Mouse (Mus musculus) limb, embryonic 14.5 days (tissue): ENCODE data around the gene Gm11032. TPM values are rescaled to one million over a fixed set of nuclear protein-coding genes. Genes with fewer than 3 reads are reported as not detected.
"Not testable (repeated sequence)": the region's sequence is repeated elsewhere in the genome, so short reads cannot be mapped to it uniquely, and the experiment has no call there.

Experiments
- ATAC-seq: fragments of 200-750 bp; cut with Nextera tagmentation; 2 replicates; pipeline ENCODE4 v1.8.0; 2017; ENCODE audit warnings: low read depth, moderate number of reproducible peaks, moderate TSS enrichment; ENCODE audit not compliant: low FRiP score
- DNase-seq: peaks from one replicate; pipeline ENCODE4 v3.0.0-alpha.2; 2015; ENCODE audit warnings: low spot score
- H3K27ac ChIP-seq: fragments of 300-500 bp; sonication (generic); replicated peaks from 2 replicates; pipeline ENCODE4 v1.5.1; 2014; ENCODE audit warnings: low read depth, mild to moderate bottlenecking, low read length, moderate library complexity, mixed read lengths
- H3K27me3 ChIP-seq: fragments of 300-500 bp; sonication (generic); 2 replicates; pipeline ENCODE4 v1.6.1; 2014; ENCODE audit warnings: low read length, mixed read lengths; ENCODE audit not compliant: control insufficient read depth, insufficient read depth
- H3K36me3 ChIP-seq: fragments of 300-500 bp; sonication (generic); 2 replicates; pipeline ENCODE4 v1.6.1; 2014; ENCODE audit warnings: mild to moderate bottlenecking, low read length, moderate library complexity, mixed read lengths; ENCODE audit not compliant: control insufficient read depth, insufficient read depth
- H3K4me1 ChIP-seq: fragments of 300-500 bp; sonication (generic); 2 replicates; pipeline ENCODE4 v1.6.1; 2014; ENCODE audit warnings: antibody characterized with exemption, low read length, mixed read lengths; ENCODE audit not compliant: control insufficient read depth, insufficient read depth
- H3K4me2 ChIP-seq: fragments of 300-500 bp; sonication (generic); replicated peaks from 2 replicates; pipeline ENCODE4 v1.6.1; 2014; ENCODE audit warnings: low read depth, mild to moderate bottlenecking, low read length, moderate library complexity; ENCODE audit not compliant: severe bottlenecking
- H3K4me3 ChIP-seq: fragments of 300-500 bp; sonication (generic); replicated peaks from 2 replicates; pipeline ENCODE4 v1.5.1; 2014; ENCODE audit warnings: low read length
- H3K9ac ChIP-seq: fragments of 300-500 bp; sonication (generic); 2 replicates; pipeline ENCODE4 v1.6.1; 2014; ENCODE audit warnings: mild to moderate bottlenecking, low read depth, low read length, moderate library complexity; ENCODE audit not compliant: severe bottlenecking
- H3K9me3 ChIP-seq: fragments of 300-500 bp; sonication (generic); 2 replicates; pipeline ENCODE4 v1.6.1; 2016; ENCODE audit warnings: low read length; ENCODE audit not compliant: control insufficient read depth
- POLR2A ChIP-seq: fragments of 200-500 bp; IDR thresholded peaks from 2 replicates; pipeline ENCODE4 v1.8.0; 2012; ENCODE audit warnings: inconsistent platforms, mild to moderate bottlenecking, moderate library complexity, borderline replicate concordance; ENCODE audit not compliant: insufficient read depth, insufficient read length; ENCODE audit errors: extremely low read depth
- WGBS: fragments of 180-500 bp; shearing (Covaris S2); extraction: QIAGEN DNeasy Blood & Tissue Kit; methylation state at CpG from one replicate; pipeline ENCODE4 v1.1.7; 2014; 5-methylcytosine and 5-hydroxymethylcytosine counted together
- polyA plus RNA-seq, 2 experiments: library from polyadenylated mRNA; depleted of rRNA in 1 of 2; stranded (reverse) in 1 of 2; unstranded in 1 of 2; fragments of >200 nt; fragmentation: Nextera tagmentation in 1 of 2; extraction: Ambion mirVana in 1 of 2; gene quantifications; 2 replicates each; pipeline versions ENCODE4 v1.2.1 to v1.2.3; 2012 to 2014

Gene Gm11032
- polyA plus RNA-seq (2012; rRNA removed) (not detected in 2 replicates), polyA plus RNA-seq (2014; fragmentation: Nextera tagmentation; extraction: Ambion mirVana) (not detected in 2 replicates)

GRCm38 (mm10) chr11:4620017-4620485 is at the start of gene Gm11032:
Gene Gm11032, plus strand, starts transcription at chr11:4620067.
- H3K27ac ChIP-seq, result no peak within 1 kb of the TSS
- 70% methylated on average over 16 of the region's 16 CpGs for WGBS
- H3K4me3 ChIP-seq, result no peak within 1 kb of the TSS
- H3K36me3 ChIP-seq, result no peaks in the 10 kb centered on the region
- H3K4me1 ChIP-seq, result no peaks in the 10 kb centered on the region; the same call in 1 of the 2 replicates
- H3K4me2 ChIP-seq, result no peak within 1 kb of the TSS
- no peak for ATAC-seq
- H3K9me3 ChIP-seq, result no peaks in the 10 kb centered on the region
- H3K27me3 ChIP-seq, result no peaks in the 10 kb centered on the region
- no peak for DNase-seq
- no peak for TF ChIP-seq POLR2A
- H3K9ac ChIP-seq, result no peak within 1 kb of the TSS

- Histone ChIP-seq H3K9me3 (no peaks in the 10 kb centered on the region), H3K4me1 (0 out of 2 replicates have a peak, but pooled peaks cover 5% of the 10 kb centered on the region), H3K27me3 (no peaks in the 10 kb centered on the region), H3K9ac (no peak overlapping the region), H3K4me3 (no peak overlapping the region), H3K4me2 (no peak overlapping the region), H3K36me3 (no peaks in the 10 kb centered on the region), H3K27ac (0 out of 2 replicates have a peak overlapping the region, but pooled peaks have one; percentile 5)
- DNase-seq (no peak), ATAC-seq (no peak)
- TF ChIP-seq POLR2A, result no peak
- 74% methylated on average over 4 of the region's 4 CpGs for WGBS
Observed at GRCm38 (mm10) chr11:4571491-4571901, 48.4 kb upstream of the Gm11032 start.

GRCm38 (mm10) chr11:4576090-4576732 is 43.7 kb upstream of the Gm11032 start:
- H3K27ac ChIP-seq, H3K27me3 ChIP-seq, H3K4me2 ChIP-seq, H3K4me3 ChIP-seq, DNase-seq, H3K36me3 ChIP-seq, H3K9me3 ChIP-seq, ATAC-seq, H3K4me1 ChIP-seq, H3K9ac ChIP-seq: not testable (repeated sequence)
- WGBS, result 89% methylated on average over 2 of the region's 2 CpGs

GRCm38 (mm10) chr11:4577079-4577478 is 42.8 kb upstream of the Gm11032 start:
- H3K36me3 ChIP-seq, result no peaks in the 10 kb centered on the region

GRCm38 (mm10) chr11:4578682-4579081 is 41.2 kb upstream of the Gm11032 start:
- Histone ChIP-seq H3K4me1 (0 out of 2 replicates have a peak, but pooled peaks cover 5% of the 10 kb centered on the region), H3K36me3 (no peaks in the 10 kb centered on the region), H3K27ac (no peak overlapping the region), H3K9me3 (no peaks in the 10 kb centered on the region), H3K9ac (no peak overlapping the region), H3K4me2 (no peak overlapping the region), H3K27me3 (no peaks in the 10 kb centered on the region), H3K4me3 (no peak overlapping the region)
- no peak for ATAC-seq
- TF ChIP-seq POLR2A, result no peak
- DNase-seq, result peak; percentile 86
- 69% methylated on average over 2 of the region's 2 CpGs for WGBS

More at GRCm38 (mm10) chr11:4577079-4577478, 42.8 kb upstream of the Gm11032 start:
- ATAC-seq, result no peak
- 0 out of 2 replicates have a peak, but pooled peaks cover 5% of the 10 kb centered on the region for H3K4me1 ChIP-seq
- H3K9ac ChIP-seq, result no peak overlapping the region
- H3K4me2 ChIP-seq, result no peak overlapping the region
- no peak overlapping the region for H3K4me3 ChIP-seq
- no peak for DNase-seq
- H3K27me3 ChIP-seq, result no peaks in the 10 kb centered on the region
- H3K9me3 ChIP-seq, result no peaks in the 10 kb centered on the region
- no peak overlapping the region for H3K27ac ChIP-seq
- no peak for TF ChIP-seq POLR2A
- WGBS, result 91% methylated on average over 2 of the region's 2 CpGs
